Mouse (Mus musculus) left cerebral cortex, adult 18-20 months (tissue): ENCODE measurements around the gene Bche. TPM values are rescaled to one million over a fixed set of nuclear protein-coding genes. Genes with fewer than 3 reads are reported as not detected.

Source experiments
- DNase-seq, 2 experiments: peaks; one replicate each; pipeline ENCODE4 v3.0.0; 2021 to 2022; ENCODE audit warnings: low spot score in 2 of 2, mixed read lengths in 1 of 2
- long read RNA-seq, 2 experiments: library from polyadenylated mRNA; stranded (forward); transcript quantifications; one replicate each; pipeline ENCODE4 v2.0.0; 2021
- total RNA-seq, 2 experiments: library from RNA; stranded (reverse); gene quantifications; 2 replicates each; pipeline ENCODE4 v1.2.3; 2021

Gene Bche
- total RNA-seq, result 1 to 10 TPM; 2.6 to 6.2 TPM
- long read RNA-seq, experiment 1, full-length matches to known transcripts, result 1 of 2 reads
- long read RNA-seq, experiment 1, partial matches to known transcripts, result 1 of 2 reads
- long read RNA-seq, experiment 1, other reads (novel, unspliced or antisense), result 0 of 2 reads
- long read RNA-seq, experiment 2, result 0 reads

- DNase-seq, result no peak
Observed at GRCm38 (mm10) chr3:73708410-73708714, at the start of gene Bche. Bche (minus strand) TSS chr3:73708415.

GRCm38 (mm10) chr3:73741998-73742397 is 33.8 kb upstream of the Bche start:
- no peak for DNase-seq

GRCm38 (mm10) chr3:73731677-73732076 is 23.5 kb upstream of the Bche start:
- peak in 1 of 2 experiments; percentile 1 for DNase-seq

- DNase-seq, result no peak
Observed at GRCm38 (mm10) chr3:73729511-73729910, 21.3 kb upstream of the Bche start.

GRCm38 (mm10) chr3:73725711-73726110 is 17.5 kb upstream of the Bche start:
- DNase-seq, result no peak

- DNase-seq, result no peak
Observed at GRCm38 (mm10) chr3:73724869-73725268, 16.7 kb upstream of the Bche start.

GRCm38 (mm10) chr3:73717610-73718284 is 9.5 kb upstream of the Bche start:
- DNase-seq, result no peak

- no peak for DNase-seq
Observed at GRCm38 (mm10) chr3:73709871-73710270, 1.7 kb upstream of the Bche start.

- DNase-seq, result peak; percentile 9 to 16
Observed at GRCm38 (mm10) chr3:73707461-73708409, 480 bp downstream of the Bche start.

- DNase-seq, result no peak
Observed at GRCm38 (mm10) chr3:73706544-73706943, 1.7 kb downstream of the Bche start.

GRCm38 (mm10) chr3:73698889-73699288 is 9.3 kb downstream of the Bche start:
- DNase-seq, result no peak

- DNase-seq, result no peak
Observed at GRCm38 (mm10) chr3:73673333-73673732, 34.9 kb downstream of the Bche start.

- no peak for DNase-seq
Observed at GRCm38 (mm10) chr3:73668172-73668571, 40.0 kb downstream of the Bche start.

GRCm38 (mm10) chr3:73667245-73668131 is 40.7 kb downstream of the Bche start:
- DNase-seq, result no peak

- no peak for DNase-seq
Observed at GRCm38 (mm10) chr3:73650281-73650680, 57.9 kb downstream of the Bche start.

- DNase-seq, result no peak
Observed at GRCm38 (mm10) chr3:73647064-73647463, 61.2 kb downstream of the Bche start.

- DNase-seq, result no peak
Observed at GRCm38 (mm10) chr3:73611421-73611820, 96.8 kb downstream of the Bche start.

- no peak for DNase-seq
Observed at GRCm38 (mm10) chr3:73591757-73592533, 116.3 kb downstream of the Bche start.
